Mouse (Mus musculus) retina, embryonic 14.5 days (tissue): Measurements from ENCODE around the gene Rfx8.

ENCODE experiments used
- DNase-seq: peaks from one replicate; pipeline ENCODE4 v3.0.0-alpha.2; 2015; ENCODE audit warnings: low spot score

Gene Rfx8

GRCm38 (mm10) chr1:39720632-39721350, at the start of gene Rfx8:
Rfx8 (minus strand) TSS chr1:39720997.
- peak; percentile 44 for DNase-seq

DNA sequence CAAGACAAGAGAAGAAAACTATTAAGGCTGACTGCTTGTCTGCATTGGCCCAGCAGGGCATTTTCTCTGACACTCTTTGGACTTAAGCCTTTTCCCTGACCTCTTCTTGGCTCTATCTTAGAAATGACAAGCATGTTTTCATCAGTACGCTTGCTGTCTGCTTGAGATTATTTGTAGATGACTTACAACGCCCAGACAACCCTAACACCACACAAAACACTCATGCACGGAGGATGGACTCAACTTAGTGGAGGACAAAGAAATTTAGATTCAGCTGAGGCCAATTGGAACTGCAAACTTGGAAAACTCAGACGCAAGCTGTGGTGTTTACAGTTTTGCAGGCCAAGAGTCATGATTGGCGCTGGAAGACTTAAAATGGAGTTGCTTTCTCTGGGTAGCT, 49.6 kb upstream of the Rfx8 start:
- no peak for DNase-seq

- no peak for DNase-seq
Measured at GRCm38 (mm10) chr1:39768017-39768416, 47.2 kb upstream of the Rfx8 start.

GRCm38 (mm10) chr1:39765854-39766493, 45.2 kb upstream of the Rfx8 start:
- DNase-seq = no peak

DNA sequence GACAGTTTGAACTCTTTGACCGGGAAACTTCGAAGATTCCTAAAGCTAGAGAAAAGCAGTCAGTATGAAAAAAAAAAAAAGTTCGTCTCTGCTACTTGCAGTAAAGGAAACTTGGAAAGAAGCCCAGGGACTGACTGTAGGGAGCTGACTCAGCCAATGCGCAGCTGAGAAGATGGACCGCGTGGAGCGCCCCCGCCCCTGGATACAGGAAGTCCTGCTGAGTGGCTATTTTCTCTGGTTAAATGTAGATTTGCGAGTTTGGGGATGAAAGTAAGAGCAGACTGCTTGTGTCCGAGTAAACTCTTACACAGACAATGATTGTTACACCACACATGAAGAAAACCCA, 41.2 kb upstream of the Rfx8 start:
- no peak for DNase-seq

DNA sequence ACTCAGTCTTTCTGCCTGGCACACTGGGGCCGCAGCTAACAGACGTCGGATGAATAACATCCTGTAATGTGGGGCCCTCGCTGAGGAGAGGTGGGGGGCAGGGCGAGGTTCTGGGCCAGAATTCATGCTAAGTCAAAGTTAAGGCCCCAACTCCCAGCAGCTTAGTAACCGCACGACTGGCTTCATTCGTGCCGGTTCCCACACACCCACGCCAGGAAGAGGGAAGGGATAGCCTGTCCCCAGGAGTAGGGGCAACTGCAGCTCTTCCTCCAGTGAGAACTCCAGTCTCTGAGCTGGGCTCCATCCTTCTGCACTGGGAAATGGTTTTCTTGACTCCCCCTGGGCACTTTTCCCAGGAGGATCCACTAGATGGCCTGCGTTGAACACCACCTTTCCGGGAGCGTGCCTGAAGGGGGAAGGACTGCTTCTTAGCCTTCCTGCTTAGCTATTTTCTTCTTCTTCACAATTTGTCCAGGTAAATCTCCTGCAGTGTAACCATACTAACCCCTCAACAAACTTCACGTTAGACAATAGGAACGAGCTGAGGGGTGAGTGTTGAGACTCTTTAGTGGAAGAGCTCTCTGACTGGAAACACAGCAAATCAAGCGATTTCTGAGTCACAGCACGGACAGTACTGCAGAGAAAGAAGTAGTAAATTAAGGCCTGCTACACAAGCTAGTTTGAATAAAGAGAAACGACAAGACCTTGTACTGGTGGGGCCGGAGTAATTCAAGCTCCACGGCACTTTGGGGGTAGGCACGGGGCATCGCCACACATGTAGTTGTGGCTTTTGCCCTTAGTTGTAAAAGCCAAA, 40.6 kb upstream of the Rfx8 start:
- DNase-seq = peak; percentile 75

- no peak for DNase-seq
Measured at GRCm38 (mm10) chr1:39760181-39760715, 39.5 kb upstream of the Rfx8 start.

- no peak for DNase-seq
Measured at GRCm38 (mm10) chr1:39759231-39760175, 38.7 kb upstream of the Rfx8 start.

DNA sequence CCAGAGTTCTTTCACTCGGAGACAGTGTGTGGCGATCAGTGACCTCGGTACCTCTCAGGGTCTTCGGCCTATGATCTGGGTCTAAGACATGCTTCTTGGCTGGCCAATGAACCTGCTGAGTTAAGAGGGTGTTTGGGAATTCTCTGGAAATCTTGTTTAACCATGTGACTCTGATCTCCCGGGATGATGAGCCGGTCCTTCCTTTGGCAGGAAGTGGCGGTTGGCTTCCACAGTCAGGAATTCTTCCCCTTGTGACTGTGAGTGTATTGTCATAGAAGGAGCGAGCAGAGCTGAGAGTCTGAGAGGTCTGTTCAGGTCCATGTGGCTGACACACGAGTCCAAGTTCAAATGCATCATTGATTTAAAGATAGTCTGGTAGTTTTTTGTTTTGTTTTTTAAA, 37.4 kb upstream of the Rfx8 start:
- no peak for DNase-seq

DNA sequence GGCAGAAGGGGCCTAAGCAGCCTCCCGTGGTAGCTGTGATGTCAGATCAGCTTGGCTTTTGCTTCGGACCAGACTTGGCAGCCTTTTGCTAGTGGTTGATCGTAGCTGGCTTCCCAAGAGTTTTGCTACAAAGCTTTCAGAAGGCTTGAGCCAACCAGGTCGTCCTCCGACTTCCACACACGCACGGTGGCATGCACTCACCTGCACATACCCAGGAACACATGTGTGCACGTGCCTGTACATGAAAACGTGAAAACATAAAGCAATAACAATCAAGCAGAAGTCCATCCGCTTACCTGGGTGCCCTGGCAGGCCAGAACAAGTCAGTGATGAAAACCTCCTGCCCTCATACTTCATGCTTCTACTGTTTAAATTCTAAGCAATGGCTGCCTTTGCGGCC, 36.2 kb upstream of the Rfx8 start:
- no peak for DNase-seq

GRCm38 (mm10) chr1:39754224-39754957, 33.6 kb upstream of the Rfx8 start:
- no peak for DNase-seq

- DNase-seq = no peak
Measured at GRCm38 (mm10) chr1:39751537-39751936, 30.7 kb upstream of the Rfx8 start.

DNA sequence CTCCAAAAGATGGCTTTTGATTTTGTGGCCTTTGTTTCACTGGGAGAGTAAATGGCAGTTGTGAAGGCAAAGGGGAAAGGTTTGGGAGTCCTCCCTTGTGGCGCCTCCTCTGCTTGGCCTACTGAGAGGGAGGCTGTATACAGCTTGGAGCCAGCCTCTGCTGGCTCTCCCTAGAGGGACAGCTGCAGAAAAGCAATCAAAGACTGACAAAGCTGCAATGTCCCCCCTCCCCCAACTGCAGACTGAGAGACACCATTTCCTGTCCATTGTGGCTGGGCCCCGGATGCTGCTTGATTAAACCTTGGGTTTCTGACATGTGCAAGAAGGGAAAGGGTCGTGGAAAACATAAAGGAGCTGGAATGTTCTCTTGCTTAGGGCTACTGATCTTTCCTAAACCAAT, 28.9 kb upstream of the Rfx8 start:
- peak; percentile 35 for DNase-seq

GRCm38 (mm10) chr1:39749214-39749613, 28.4 kb upstream of the Rfx8 start:
- no peak for DNase-seq

- DNase-seq = no peak
Measured at GRCm38 (mm10) chr1:39748666-39749065, 27.9 kb upstream of the Rfx8 start.

GRCm38 (mm10) chr1:39746464-39746863, 25.7 kb upstream of the Rfx8 start:
- DNase-seq = no peak

DNA sequence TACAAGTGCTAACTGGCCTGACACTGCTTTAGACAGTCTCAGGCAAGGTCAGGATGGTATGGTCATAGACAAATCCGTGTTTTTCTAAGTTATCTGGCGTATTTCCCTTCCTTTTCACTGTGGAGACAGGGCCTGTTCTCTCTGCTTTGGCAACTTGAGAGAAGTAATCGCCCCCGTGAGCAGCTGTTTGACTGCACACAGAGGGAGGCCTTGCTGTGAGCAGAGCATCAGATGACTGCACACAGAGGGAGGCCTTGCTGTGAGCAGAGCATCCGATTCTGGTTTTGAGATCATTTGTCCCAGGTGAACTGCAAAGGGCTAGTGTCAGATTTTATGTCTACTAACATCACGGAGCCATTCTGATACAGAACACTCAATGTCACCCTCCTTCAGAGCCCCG, 20.2 kb upstream of the Rfx8 start:
- no peak for DNase-seq

GRCm38 (mm10) chr1:39740002-39740401, 19.2 kb upstream of the Rfx8 start:
- DNase-seq = no peak

DNA sequence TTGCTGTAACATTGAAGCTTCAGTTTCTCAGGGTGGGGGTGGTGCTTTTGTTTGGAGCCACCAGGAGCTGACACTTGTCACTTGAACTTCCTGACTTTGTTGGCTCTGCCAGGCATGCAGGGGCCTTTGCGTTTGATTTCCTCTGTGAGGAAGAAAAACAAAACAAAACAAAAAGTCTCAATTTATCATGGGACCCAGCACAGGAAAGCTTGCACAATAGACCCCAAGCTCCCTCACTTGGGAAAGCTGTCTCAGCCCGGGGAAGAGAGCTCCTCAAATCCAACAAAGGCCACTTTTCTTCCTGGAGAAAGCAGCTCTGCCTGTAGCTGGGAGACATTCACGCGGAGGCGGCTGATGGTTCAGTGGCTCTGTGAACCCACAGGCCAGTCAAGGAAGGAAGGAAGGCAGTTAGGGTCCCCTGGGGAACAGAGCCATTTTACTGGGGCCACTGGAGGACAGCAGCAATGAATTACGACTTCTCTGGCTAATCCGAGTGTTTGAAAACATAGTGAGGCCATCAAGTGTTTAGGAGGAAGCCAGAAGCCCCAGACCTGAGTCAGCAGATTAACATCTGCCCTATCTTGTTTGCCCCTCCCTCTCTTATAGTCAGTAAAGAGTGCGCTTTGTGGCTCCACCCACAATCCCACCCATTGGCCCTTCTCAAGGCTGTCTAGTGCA, 15.3 kb upstream of the Rfx8 start:
- no peak for DNase-seq

GRCm38 (mm10) chr1:39735493-39735892, 14.7 kb upstream of the Rfx8 start:
- no peak for DNase-seq
